Mouse (Mus musculus) WW6 (cell line): ENCODE data around the gene Cinp.

Source experiments
- DNase-seq: peaks from one replicate; pipeline ENCODE4 v3.0.0-alpha.2; 2013; ENCODE audit warnings: low read depth, low spot score

The Cinp gene

DNA sequence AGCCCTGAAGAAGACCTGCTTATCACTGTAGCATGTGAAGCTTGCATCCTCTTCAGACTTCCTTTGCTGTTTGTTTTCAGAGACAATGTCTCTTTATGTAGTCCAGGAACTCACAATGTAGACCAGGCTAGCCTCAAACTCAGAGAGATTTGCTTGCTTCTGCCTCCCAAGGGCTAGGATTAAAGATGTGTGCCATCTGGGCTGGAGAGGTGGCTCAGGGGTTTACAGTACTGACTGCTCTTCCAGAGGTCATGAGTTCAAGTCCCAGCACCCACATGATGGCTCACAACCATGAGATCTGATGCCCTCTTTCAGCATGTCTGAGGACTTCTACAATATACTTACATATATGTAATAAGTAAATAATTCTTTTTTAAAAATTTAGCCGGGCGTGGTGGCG is 53.8 kb downstream of the Cinp start:
- no peak for DNase-seq

DNA sequence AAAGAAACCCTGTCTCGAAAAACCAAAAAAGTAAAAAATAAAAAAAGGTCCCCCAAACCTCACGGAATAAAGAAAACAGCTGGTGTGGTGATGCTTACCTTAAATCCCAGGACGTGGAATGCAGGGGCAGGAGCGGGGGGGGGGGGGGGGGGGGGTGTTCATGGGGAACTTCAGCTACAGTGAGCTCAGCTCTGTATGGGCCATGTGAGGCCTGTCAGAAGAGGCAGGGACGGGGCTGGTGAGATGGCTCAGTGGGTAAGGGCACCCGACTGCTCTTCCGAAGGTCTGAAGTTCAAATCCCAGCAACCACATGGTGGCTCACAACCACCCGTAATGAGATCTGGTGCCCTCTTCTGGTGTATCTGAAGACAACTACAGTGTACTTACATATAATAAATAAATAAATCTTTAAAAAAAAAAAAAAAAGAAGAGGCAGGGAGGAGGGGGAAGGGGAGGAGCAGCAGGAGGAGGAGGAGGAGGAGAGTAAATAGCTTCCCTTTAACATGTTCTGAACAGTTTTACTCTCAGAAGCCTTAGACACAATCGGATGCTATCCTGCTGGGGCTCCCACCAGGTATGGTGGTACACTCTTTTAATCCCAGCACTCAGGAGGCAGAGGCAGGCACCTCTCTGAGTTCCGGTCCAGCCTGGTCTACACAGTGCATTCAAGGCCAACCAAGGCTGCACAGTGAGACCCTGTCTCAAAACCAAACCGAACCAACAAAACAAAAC is 58.5 kb downstream of the Cinp start:
- no peak for DNase-seq

DNA sequence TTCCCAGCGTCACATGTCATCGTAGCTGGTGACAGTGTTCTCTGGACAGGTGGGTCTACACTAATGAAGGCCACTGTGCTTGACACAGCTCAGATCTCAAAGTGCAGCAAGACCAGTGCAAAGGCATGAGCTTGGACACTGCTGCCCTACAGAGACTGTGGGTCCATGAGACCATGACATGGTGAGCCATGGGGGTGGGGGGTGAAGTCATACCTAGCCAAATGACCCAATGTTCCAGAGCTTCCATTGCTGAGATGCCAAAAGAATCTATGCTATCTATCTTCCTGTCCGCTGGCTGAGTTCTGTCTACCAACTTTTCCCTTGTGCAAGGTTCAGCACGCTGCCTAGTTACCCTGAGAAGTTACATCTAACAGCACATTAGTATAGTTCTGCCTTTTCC is 60.0 kb downstream of the Cinp start:
- DNase-seq, result no peak
